Mouse (Mus musculus) c-Kit-positive CD71-positive TER-119-negative erythroid progenitor cells, embryonic 14.5 days (primary cell): Measurements from ENCODE around the gene Il23a.
"Not testable (repeated sequence)": the region's sequence is repeated elsewhere in the genome, so short reads cannot be mapped to it uniquely, and the experiment has no call there.

Experiments
- DNase-seq: peaks from one replicate; pipeline ENCODE4 v3.0.0-alpha.2; 2013; ENCODE audit warnings: low read depth

Gene Il23a

DNA sequence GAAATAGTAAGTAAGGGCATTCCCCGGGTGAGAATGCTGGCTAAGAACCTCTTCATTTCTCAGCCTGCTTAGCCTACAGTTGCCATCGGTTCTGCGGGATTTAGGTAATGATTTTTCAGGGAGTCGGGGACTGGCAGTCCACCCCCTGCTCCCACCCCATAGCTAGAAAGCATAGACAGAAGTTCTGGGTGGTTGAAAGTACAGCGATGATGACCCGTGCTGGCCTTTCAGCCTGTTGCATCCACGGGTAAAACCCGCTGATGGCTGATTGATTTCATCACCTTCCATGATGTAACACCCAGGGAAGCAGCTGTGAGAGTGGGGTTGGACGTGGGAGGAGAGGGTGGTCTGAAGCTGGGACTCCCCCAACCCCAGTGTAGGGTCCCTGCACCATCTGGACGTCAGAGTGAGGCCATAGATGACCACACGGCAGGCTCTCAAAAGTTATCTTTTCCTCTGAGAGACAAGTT lies at the start of gene Il23a:
Gene Il23a (minus strand): TSS at position 51 of the 470 bp plus-strand sequence.
- DNase-seq: no peak

DNA sequence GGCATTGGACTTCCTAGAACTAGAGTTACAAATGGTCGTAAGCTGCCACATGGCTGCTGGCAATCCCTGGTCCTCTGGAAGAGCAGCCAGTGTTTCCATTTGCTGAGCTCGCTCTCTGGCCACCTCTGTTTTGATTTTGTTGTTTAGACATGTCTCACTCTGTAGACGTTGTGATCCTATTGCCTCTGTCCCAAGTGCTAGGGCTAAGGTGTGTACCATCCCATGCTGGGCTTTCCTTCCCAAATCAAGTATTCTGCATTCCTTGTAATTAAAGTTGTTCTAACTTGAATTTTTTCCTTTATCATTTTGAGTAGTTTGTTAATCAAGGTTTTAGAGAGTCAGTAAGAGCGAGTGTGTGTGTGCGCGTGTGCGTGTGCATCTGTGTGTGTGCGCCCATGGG lies 49.0 kb upstream of the Il23a start:
- DNase-seq: no peak

DNA sequence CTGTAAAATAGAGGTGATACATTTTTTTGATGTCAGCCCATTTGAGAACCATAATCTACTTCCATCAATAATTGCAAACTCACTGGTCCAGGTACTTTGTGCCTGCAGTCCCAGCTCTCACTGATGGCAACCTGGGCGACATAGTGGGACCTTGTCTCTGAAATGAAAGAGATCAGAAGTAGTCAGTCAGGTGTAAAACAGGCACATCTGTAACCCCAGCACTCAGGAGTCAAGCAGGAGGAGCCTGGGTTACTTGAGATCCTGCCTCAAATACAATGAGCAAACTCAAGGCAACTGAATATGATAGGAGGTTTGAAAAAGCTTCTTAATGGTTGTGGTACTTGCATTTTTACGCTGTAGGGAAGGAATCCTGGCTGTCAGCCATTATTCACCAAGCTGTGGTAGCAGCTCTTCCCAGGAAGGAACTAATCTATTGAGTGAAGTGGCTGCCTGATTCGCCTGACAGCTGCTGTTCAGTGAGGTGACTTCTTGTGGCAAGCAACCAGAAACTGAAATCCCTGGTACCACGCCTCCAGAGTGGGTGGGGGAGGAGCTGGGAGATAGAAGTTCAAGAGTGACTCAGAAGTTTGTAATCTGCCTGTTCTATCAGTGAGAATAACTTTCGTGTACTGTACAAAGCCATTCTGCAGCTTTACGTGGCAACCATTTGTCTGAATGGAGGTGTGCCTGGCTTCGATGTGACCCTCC lies 46.2 kb upstream of the Il23a start:
- DNase-seq: peak; percentile 96

DNA sequence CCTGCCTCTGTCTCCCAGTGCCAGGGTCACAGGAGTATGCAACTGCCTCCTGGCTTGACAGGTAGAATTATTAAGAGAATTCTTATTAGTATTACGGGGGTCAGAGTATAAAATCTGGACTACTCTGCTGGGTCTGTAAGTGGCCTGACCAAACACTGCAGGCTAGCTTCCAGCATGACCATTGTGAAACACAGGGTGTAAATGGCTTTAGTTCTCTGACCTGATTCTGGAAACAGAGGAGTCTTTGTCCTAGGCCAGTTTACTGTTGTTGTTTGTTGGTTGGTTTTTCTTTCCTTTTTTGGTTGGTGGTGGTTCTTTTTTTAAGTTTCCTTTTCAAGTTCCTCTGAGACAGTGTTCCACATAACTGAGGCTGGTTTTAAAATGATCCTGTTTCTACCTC lies 44.9 kb upstream of the Il23a start:
- no peak for DNase-seq

DNA sequence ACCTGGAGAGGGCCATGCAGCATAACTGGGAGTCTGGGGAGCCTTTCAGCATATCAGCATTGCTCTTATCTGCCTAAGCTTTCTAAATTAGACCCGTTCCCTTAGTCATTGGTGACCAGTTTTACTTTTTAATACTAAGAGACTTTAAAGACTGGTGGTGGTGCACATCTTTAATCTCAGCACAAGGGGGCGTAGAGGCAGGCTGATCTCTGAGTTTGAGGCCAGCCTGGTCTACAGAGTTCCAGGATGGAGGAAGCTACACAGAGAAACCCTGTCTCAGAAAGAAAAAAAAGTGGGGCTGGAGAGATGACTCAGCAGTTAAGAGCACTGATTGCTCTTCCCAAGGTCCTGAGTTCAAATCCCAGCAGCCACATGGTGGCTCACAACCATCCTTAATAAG lies 41.7 kb upstream of the Il23a start:
- no peak for DNase-seq

DNA sequence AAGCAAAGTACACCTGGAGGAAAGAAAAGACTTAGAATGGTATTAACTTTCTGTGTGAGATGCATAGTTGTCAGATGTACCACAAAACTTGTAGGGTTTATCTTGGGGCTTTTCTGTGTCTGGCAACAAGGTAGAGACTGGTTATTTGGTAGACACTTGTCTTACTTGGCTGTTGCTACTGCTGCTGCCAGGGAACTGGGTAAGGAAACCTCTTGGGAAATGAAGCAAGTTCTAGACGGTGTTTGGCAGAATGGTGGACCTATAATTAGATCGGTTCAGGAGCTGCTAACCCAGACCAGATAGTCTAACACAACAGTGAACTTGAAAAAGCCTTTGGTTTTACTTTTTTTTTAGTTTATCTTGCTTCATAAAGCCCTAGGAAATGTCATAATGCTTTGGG lies 40.4 kb upstream of the Il23a start:
- DNase-seq: no peak

DNA sequence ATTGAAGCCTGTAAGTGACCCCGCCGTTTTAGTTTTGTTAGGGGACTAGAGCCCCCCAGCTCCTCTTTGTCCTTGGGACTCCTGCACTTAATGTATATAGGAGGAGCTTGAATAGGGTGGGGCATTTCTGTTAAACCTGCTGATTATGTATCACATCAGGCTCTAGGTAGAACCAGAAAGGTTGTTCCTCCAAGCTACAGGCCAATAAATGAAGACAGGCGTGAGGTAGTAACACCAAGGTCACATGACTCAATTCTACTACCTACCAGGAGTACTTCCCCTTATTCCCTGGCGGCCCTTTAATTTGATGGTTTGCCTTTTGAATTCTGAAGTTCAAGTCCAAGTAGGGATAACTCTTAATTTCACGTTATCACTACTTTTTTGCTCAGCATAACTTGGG lies 39.9 kb upstream of the Il23a start:
- no peak for DNase-seq

DNA sequence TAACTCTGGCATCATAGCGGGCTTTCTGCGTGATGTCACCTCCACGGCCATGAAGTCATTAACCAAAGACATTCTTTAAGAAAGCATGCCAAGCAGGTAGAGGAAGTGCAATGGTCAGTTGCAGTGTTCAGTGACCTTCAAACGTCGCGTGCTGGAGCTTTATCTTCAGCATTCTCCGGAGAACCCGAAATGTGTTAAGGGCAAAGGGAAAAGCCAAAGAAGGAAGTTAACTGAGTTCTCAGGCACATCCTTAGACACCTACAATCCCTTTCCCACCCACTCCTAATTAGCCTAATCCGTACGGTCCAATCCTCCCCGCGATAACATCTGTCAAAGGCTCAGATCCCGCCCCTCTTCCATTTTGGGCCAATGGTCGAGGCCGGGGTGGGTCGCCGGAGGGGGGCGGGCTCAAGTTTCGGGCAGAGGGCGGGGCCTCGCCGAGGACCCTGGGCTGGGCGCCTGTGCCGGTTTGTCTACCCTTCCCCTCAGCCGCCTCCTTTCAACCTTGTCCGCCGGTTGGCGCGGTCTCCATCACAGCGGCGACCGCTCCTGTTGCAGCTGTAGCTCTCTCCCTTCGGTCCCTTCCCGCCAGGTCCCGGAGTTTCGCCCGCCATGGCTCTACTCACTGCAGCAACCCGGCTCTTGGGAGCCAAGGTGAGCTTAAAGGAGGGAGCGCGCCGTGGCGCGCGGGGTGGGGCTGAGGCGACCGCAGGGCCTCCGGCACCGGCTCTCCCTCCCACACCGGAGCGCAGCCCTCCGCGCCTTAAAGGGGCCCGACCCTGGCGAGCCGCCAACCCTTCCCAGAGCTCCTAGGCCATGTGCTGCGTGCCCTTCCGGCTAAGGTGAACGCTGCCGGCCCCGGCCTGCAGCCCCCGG lies 39.0 kb upstream of the Il23a start, which contains the start of gene Cs:
Gene Cs (plus strand): TSS at position 429 of the 876 bp plus-strand sequence.
- peak; percentile 95 for DNase-seq

DNA sequence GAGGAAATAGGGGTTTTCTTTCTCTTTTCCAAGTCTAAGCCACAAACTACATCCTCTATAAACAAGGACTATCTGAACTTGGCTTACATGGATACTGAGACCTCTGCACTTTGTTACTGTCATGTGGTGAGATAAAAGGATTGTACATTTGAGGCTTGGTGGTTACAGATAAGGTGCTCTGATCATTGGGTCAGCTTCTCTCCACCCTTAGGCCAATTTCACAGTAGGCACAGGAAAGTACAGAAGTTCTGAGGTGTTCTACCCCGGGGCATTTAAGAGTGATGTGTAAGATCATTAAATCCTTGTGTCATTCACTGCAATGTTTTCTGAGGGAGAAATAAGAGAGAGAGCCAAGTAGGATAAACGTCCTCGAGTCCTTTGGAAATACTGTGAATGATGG lies 38.0 kb upstream of the Il23a start:
- no peak for DNase-seq

DNA sequence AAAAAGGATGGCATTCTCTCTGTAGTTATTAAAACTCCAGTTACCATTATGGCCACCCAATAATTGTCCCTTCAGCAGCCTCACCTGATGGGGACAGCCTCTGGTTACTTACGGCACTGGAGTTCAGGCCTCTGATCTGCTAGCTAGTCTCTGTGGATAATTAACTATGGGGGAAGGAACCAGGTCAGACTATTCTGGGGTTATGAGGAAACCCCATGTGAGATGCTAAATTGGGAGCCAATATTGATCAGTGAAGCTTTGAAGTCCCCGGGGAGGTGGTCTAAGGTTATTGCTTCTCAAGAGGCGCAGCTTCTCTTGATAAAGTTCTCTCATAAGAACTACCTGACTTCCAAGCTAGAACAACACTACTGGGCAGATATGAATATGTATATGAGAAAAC lies 37.6 kb upstream of the Il23a start:
- DNase-seq: no peak

DNA sequence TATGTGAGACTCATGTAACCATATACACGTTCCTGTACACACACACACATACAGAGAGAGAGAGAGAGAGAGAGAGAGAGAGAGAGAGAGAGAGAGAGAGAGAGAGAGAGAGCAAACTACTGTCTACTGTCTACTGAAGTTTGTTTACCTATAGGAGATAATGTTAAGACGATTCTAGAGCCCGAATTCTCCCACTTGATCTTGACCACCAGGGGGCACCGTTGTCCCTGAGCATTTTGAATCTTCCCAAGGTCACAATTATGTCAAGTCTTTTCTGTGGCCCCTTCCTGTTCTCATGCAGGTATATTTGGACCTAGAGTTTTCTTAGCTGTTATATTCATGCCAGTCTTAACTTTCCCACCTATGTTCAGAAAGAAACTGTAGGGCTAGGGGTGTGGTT lies 37.0 kb upstream of the Il23a start:
- DNase-seq: peak; percentile 93

DNA sequence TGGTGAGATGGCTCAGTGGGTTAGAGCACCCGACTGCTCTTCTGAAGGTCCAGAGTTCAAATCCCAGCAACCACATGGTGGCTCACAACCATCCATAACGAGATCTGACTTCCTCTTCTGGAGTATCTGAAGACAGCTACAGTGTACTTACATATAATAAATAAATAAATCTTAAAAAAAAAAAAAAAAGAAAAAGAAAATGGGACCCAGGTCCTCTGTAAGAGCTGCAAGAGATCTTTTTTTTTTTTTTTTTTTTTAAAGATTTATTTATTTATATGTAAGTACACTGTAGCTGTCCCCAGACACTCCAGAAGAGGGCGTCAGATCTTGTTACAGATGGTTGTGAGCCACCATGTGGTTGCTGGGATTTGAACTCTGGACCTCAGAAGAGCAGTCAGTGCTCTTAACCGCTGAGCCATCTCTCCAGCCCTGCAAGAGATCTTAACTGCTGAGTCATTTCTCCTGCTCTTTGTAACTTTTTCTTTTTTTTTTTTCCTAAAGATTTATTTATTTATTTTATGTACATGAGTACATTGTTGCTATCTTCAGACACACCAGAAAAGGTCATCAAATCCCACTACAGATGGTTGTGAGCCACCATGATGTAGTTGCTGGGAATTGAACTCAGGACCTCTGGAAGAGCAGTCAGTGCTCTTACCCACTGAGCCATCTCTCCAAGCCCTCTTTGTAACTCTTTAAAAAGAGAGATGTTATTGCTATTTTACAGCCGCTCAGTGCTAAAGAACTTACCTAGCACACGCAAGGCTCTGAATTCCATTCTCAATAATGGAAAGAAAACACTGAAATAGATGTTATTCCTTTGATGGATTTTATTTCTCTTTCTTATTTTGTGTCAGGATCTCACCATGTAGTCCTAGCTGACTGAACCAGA lies 34.1 kb upstream of the Il23a start:
- not testable (repeated sequence) for DNase-seq

DNA sequence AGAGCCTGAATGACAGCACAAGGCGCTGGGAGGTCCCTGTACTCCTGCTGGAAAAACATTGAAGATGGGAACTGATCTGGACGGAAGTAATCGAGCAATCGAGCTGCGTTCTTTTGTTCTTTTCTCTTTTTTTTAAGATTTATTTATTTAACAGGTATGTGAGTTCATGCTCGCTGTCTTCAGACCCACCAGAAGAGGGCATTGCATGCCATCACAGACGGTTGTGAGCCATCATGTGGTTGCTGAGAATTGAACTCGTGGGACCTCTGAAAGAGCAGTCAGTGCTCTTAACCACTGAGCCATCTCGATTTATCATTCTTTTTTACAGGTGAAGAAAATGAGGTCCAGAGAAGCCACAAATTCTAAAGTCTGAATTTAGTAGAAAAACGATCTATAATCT lies 29.1 kb upstream of the Il23a start:
- no peak for DNase-seq

DNA sequence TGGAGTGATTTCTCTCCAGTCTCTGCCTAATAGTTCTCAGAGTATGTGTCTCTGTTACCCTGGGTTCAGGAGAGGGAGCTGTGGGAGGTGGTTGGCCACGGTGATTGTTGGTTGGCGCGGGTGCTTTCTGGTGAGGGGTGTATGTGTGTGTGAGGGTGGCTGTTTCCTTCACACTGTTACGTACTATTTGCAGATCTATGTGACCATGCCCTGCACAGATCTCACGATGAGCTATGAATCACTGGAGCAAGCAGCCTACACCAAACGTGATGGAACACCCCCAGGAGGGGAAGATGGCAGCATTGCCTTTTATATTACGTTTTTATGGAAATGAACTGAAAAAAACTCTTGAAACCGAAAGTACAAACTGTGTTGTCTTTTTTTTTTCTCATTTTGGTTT lies 28.3 kb upstream of the Il23a start:
- no peak for DNase-seq

DNA sequence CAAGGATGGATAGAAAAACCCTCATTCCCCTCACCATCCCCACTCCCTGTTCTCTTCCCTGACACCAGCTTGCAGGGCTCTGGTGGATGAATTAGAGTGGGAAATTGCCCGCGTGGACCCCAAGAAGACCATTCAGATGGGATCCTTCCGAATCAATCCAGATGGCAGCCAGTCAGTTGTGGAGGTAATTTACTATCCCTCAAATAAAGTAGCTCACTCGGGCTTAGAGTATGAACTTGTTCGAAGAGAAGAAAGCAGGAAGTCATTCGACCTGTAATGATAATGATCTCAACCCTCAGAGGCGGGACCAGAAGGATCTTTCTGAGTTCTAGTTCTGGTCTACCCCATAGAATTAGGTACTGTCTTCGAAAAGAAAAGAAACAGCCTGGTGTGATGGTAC lies 25.0 kb upstream of the Il23a start:
- DNase-seq: no peak

DNA sequence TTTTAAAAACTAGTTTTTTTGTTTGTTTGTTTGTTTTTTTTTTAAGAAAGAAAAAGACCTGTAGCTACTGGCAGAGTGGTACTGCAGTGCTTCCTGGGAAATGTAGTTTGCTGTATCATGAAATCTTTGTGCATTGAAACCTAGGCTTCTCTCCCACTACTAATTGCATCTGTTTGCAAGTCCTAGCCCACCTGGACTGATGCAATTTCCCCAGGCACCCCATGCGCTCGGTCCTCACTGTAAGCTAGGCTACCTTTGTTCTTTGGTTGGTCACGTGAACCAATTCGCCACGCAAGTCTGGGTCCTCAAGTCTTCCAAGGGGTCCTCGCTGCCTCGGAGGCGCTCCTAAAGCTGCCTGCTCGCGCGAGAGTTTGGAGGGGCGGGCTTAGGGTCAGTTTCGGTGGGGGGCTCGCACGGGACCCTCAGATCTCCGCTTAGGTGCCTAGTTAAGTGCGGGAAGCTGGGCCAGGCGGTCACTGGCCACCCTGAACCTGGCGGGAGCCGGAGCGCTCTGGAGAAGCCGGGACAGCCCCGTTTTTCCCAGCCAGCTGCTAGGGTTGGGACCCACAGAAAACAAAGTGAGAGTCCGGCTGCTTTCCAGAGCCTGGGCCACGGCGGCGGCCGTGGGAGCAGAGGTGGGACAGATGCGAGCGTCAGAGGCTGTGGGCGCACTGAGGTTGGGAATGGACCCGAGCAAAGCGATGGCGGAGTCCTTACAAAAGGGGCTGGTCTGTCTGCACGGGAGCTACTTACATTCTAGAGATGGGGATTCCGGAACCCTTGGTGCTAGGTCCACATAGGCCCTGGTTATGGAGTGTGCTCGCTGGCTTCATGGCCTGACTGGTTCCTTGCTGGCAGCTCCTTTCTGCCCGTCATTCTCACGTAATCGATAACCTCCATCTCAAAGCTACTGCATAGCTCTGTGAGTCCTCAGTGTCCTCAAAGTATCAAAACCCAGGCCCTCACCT lies 23.9 kb upstream of the Il23a start, which contains the start of gene Cnpy2:
Gene Cnpy2 (plus strand): TSS at position 319 of the 968 bp plus-strand sequence.
- DNase-seq: no peak

DNA sequence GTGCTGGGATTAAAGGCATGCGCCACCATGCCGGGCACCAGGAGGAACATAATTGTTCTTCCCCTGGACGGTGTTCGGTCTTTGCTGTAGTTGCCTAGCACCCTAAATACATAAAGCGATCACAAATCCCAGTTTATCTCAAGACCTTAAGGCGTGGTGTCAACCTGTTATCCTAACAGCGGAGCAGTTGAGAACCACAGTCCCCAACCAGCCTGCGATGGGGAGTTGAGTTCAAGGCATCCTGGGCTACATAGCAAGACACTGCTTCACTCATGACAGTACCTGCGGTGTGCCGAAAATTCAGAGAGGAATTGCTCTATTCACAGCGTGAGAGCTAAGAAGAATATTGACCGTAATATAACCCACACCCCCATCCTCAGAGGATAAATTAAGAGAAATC lies 23.1 kb upstream of the Il23a start:
- DNase-seq: no peak

DNA sequence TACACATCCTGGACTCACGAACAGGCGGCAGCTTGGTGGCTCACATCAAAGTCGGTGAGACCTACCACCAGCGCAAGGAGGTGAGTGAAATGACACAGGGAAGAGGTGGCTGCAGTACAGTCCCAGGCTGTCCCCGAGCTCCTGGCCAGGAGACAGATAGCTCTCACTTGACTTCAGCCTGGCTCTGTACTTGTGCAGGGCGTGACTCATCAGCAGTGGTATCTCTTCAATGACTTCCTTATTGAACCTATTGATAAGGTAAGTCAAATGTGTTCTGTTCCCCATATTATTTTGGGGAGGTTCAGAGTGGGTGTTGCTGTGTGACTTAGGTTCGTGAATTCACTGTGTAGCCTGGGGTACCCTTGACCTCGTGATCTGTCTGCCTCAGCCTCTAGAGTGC lies 17.0 kb upstream of the Il23a start:
- DNase-seq: no peak

DNA sequence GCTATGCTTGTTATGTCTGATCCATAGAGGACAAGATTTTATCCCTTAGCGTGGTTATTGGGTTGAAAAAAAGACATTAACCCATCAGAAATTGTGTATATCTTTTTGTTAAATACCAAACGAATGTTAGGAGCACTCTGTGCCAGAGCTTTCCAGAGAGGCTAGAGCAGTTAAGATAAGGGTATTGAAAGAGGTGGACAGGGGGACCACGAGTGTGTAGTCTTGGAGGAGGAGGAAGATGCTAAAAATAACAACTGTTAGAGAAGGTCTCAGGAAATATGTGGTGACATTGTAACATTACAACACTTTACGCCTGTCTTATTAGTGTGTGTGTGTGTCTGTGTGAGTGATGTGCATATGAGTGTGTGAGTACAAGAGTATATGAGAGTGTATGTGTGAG lies 12.3 kb upstream of the Il23a start:
- DNase-seq: no peak

DNA sequence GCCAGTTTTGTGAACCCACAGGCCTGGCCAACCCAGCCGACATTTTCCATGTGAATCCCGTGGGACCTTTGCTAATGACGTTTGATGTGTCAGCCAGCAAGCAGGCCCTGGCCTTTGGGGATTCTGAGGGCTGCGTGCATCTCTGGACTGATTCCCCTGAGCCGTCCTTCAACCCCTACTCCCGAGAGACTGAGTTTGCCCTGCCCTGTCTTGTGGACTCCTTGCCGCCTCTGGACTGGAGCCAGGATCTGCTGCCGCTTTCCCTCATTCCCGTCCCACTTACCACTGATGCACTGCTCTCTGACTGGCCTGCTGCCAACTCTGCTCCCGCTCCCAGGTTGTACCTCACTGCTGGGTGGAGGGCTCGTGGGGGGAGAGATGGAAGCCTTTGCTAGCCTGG lies 11.6 kb upstream of the Il23a start:
- no peak for DNase-seq

DNA sequence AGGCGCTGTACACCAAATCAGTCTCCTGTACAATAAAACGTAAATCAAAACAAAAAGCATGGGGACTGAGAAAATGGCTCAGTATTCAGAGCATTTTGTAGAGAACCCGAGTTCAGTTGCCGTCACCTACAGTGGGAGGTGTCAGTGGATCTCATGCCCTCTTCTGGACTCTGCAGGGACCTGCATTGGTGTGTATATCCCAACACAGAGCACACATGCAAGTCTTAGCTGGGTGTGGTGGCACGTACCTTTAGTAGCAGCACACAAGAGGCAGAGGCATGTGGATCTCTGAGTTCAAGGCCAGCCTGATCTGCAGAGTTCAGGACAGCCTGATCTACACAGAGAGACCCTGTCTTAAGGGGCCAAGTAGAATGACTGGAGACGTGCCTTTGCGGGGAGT lies 11.1 kb upstream of the Il23a start:
- no peak for DNase-seq
